Mouse (Mus musculus) embryonic facial prominence, embryonic 11.5 days (tissue): ENCODE results near the gene Ppm1h. TPM values are rescaled to one million over a fixed set of nuclear protein-coding genes. Genes with fewer than 3 reads are reported as not detected.

Experiments used
- ATAC-seq: fragments of 200-750 bp; cut with Nextera tagmentation; replicated peaks from 2 replicates; pipeline ENCODE4 v1.8.0; 2017; ENCODE audit warnings: low read depth; ENCODE audit not compliant: insufficient number of reproducible peaks, low FRiP score, low TSS enrichment
- DNase-seq: peaks from one replicate; pipeline ENCODE4 v3.0.0-alpha.2; 2015; ENCODE audit warnings: low spot score
- H3K27ac ChIP-seq: fragments of 300-500 bp; sonication (generic); replicated peaks from 2 replicates; pipeline ENCODE4 v1.5.1; 2014; ENCODE audit warnings: mild to moderate bottlenecking, low read depth, low read length, control low read depth
- H3K27me3 ChIP-seq: fragments of 300-500 bp; sonication (generic); 2 replicates; pipeline ENCODE4 v1.6.1; 2014; ENCODE audit warnings: mild to moderate bottlenecking, low read length, moderate library complexity, mixed read lengths; ENCODE audit not compliant: control insufficient read depth, insufficient read depth
- H3K36me3 ChIP-seq: fragments of 300-500 bp; sonication (generic); replicated peaks from 2 replicates; pipeline ENCODE4 v1.6.1; 2014; ENCODE audit warnings: low read depth, mild to moderate bottlenecking, low read length, moderate library complexity, mixed read lengths; ENCODE audit not compliant: control insufficient read depth, insufficient read depth
- H3K4me1 ChIP-seq: fragments of 300-500 bp; sonication (generic); 2 replicates; pipeline ENCODE4 v1.6.1; 2014; ENCODE audit warnings: low read length, mixed read lengths; ENCODE audit not compliant: control insufficient read depth, insufficient read depth
- H3K4me2 ChIP-seq: fragments of 300-500 bp; sonication (generic); 2 replicates; pipeline ENCODE4 v1.6.1; 2014; ENCODE audit warnings: low read depth, mild to moderate bottlenecking, control low read depth, low read length, moderate library complexity
- H3K4me3 ChIP-seq: fragments of 300-500 bp; sonication (generic); 2 replicates; pipeline ENCODE4 v1.5.1; 2014; ENCODE audit warnings: low read depth, low read length, control low read depth
- H3K9ac ChIP-seq: fragments of 300-500 bp; sonication (generic); replicated peaks from 2 replicates; pipeline ENCODE4 v1.6.1; 2014; ENCODE audit warnings: mild to moderate bottlenecking, control low read depth, low read length
- H3K9me3 ChIP-seq: fragments of 300-500 bp; sonication (generic); replicated peaks from 2 replicates; pipeline ENCODE4 v1.6.1; 2016; ENCODE audit warnings: mild to moderate bottlenecking, low read length, inconsistent platforms, mixed read lengths; ENCODE audit not compliant: control insufficient read depth
- WGBS: fragments of 180-500 bp; shearing (Covaris S2); extraction: QIAGEN DNeasy Blood & Tissue Kit; methylation state at CpG from one replicate; pipeline ENCODE4 v1.1.7; 2014; 5-methylcytosine and 5-hydroxymethylcytosine counted together
- polyA plus RNA-seq: library from polyadenylated mRNA; unstranded; fragments of >200 nt; fragmentation: Nextera tagmentation; extraction: Ambion mirVana; gene quantifications from 2 replicates; pipeline ENCODE4 v1.2.1, GENCODE M21; 2014

Gene Ppm1h
- polyA plus RNA-seq, 1 experiment from 2014 or later, result 4.5 TPM

DNA sequence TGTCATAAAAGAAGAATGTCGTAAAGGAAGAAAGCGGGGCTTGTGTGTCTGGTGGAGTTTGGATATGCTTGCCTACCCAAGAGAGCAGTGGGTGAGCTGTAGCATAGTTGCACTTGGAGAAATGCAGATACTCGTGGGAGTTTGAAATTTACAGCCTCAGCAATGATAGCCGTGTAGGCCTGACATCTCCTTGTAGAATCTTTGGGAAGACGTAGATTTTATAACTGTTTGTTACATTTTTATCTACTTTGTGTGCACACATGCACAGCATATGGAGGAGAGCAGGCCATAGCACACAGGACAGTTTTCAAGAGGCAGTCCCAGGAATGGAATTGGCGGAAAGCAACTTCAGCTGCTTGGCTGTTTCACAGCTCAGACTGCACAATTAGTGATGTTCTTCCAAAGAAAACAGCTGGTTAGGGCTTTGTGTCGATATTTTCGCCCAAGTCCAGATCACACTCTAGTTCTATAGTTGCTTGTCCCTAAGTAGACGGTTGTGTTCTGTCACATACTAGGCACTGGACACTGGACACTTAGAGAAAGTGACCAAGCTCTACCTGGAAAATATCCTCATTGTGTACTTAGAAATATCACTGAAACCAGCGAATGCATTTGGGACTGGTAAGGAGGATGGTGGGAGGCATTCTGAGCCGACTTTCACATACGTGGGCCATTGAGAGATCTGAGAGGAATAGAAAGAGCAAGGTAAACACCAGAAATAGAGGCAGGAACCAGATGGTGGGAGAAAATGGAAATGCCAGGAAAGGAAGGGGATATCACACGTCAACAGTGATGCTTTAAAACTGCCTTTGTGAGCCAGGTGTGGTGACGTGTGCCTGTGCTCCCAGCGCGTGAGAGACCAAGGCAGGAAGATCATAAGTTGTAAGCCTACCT, 173.0 kb downstream of the Ppm1h start:
- no peak for ATAC-seq
- H3K36me3 ChIP-seq, result no peaks in the 10 kb centered on the region
- no peak overlapping the region for H3K27ac ChIP-seq
- no peak overlapping the region for H3K4me2 ChIP-seq
- no peak overlapping the region for H3K9ac ChIP-seq
- no peaks in the 10 kb centered on the region for H3K27me3 ChIP-seq
- H3K9me3 ChIP-seq, result no peaks in the 10 kb centered on the region
- H3K4me1 ChIP-seq, result no peaks in the 10 kb centered on the region
- no peak for DNase-seq
- H3K4me3 ChIP-seq, result no peak overlapping the region
- 90% methylated on average over 16 of the region's 16 CpGs for WGBS

DNA sequence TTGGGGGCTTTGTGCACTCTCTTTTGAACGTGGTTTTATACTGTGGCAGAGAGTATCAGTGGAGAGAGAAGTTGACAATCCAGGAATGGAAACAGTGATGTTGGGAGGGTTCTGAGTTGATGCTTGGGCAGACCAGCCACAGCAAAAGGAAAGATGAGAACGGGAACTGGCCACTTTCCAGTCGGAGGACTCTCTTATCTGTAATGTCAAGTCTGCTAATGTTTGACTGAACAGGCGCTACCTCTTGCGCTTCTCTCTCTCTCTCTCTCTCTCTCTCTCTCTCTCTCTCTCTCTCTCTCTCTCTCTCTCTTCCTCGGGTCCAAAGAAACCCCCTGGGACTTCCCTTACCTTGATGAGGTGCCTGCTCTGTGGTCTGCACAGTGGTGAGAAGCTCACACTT, 176.0 kb downstream of the Ppm1h start:
- DNase-seq (no peak), ATAC-seq (no peak)
- WGBS, result 84% methylated on average over 6 of the region's 6 CpGs
- Histone ChIP-seq H3K36me3 (no peaks in the 10 kb centered on the region), H3K9ac (no peak overlapping the region), H3K9me3 (no peaks in the 10 kb centered on the region), H3K27ac (no peak overlapping the region), H3K27me3 (no peaks in the 10 kb centered on the region), H3K4me3 (no peak overlapping the region), H3K4me1 (no peaks in the 10 kb centered on the region), H3K4me2 (no peak overlapping the region)

- ATAC-seq, result no peak; the same call in 1 of the 2 replicates
Observed at GRCm38 (mm10) chr10:122855149-122855548, 176.6 kb downstream of the Ppm1h start.

GRCm38 (mm10) chr10:122856040-122856764, 177.6 kb downstream of the Ppm1h start:
- ATAC-seq, result no peak
- Histone ChIP-seq H3K9me3 (no peaks in the 10 kb centered on the region), H3K9ac (no peak overlapping the region), H3K4me3 (no peak overlapping the region), H3K27ac (no peak overlapping the region), H3K36me3 (no peaks in the 10 kb centered on the region), H3K27me3 (no peaks in the 10 kb centered on the region), H3K4me1 (no peaks in the 10 kb centered on the region), H3K4me2 (no peak overlapping the region)
- 79% methylated on average over 17 of the region's 17 CpGs for WGBS
- no peak for DNase-seq

More at GRCm38 (mm10) chr10:122855149-122855548, 176.6 kb downstream of the Ppm1h start:
- Histone ChIP-seq H3K4me1 (no peaks in the 10 kb centered on the region), H3K27ac (no peak overlapping the region), H3K4me3 (no peak overlapping the region), H3K36me3 (no peaks in the 10 kb centered on the region), H3K9me3 (no peaks in the 10 kb centered on the region), H3K27me3 (no peaks in the 10 kb centered on the region), H3K4me2 (no peak overlapping the region), H3K9ac (no peak overlapping the region)
- no peak for DNase-seq
- 57% methylated on average over 4 of the region's 4 CpGs for WGBS

- Histone ChIP-seq H3K4me2 (no peak overlapping the region), H3K27ac (no peak overlapping the region), H3K36me3 (no peaks in the 10 kb centered on the region), H3K9ac (no peak overlapping the region), H3K4me3 (no peak overlapping the region), H3K4me1 (no peaks in the 10 kb centered on the region), H3K9me3 (no peaks in the 10 kb centered on the region), H3K27me3 (no peaks in the 10 kb centered on the region)
- ATAC-seq, result no peak
- no peak for DNase-seq
- 92% methylated on average over 15 of the region's 15 CpGs for WGBS
Observed at GRCm38 (mm10) chr10:122857155-122857554, 178.6 kb downstream of the Ppm1h start.

GRCm38 (mm10) chr10:122858904-122859641, 180.5 kb downstream of the Ppm1h start:
- DNase-seq (no peak), ATAC-seq (no peak)
- 83% methylated on average over 8 of the region's 8 CpGs for WGBS
- Histone ChIP-seq H3K9ac (no peak overlapping the region), H3K9me3 (no peaks in the 10 kb centered on the region), H3K4me2 (no peak overlapping the region), H3K27me3 (no peaks in the 10 kb centered on the region), H3K4me1 (no peaks in the 10 kb centered on the region), H3K36me3 (no peaks in the 10 kb centered on the region), H3K27ac (no peak overlapping the region), H3K4me3 (no peak overlapping the region)

GRCm38 (mm10) chr10:122859642-122859997, 181.1 kb downstream of the Ppm1h start:
- H3K36me3 ChIP-seq, result no peaks in the 10 kb centered on the region
- ATAC-seq (no peak), DNase-seq (no peak)
- no peak overlapping the region for H3K4me3 ChIP-seq
- no peaks in the 10 kb centered on the region for H3K27me3 ChIP-seq
- no peaks in the 10 kb centered on the region for H3K9me3 ChIP-seq
- H3K4me2 ChIP-seq, result no peak overlapping the region
- H3K27ac ChIP-seq, result no peak overlapping the region
- 74% methylated on average over 8 of the region's 8 CpGs for WGBS
- no peak overlapping the region for H3K9ac ChIP-seq
- no peaks in the 10 kb centered on the region for H3K4me1 ChIP-seq
